In genomic region chr17:53664267-53664666, GRCm38 (mm10) we compare ENCODE assay signal across 17 mouse cellular contexts. TPM values are rescaled to one million over a fixed set of nuclear protein-coding genes. Genes with fewer than 3 reads are reported as not detected.
"Had no signal": no experiment of that assay in that cellular context is flagged by ENCODE, and none has a peak within 500 bp of the region (broad histone marks: within the 10 kb centered on the region; RNA-seq: fewer than 3 reads in every experiment).

No protein-coding gene starts in this region.

- H3K4me3 ChIP-seq: left cerebral cortex, adult 2 months; liver, embryonic 13.5 days; midbrain, embryonic 12.5 days; midbrain, embryonic 15.5 days; neural tube, embryonic 12.5 days; neural tube, embryonic 15.5 days had no signal

- H3K4me2 ChIP-seq: liver, embryonic 13.5 days; midbrain, embryonic 12.5 days; midbrain, embryonic 15.5 days; neural tube, embryonic 12.5 days; neural tube, embryonic 15.5 days had no signal

- H3K4me1 ChIP-seq: liver, embryonic 13.5 days; neural tube, embryonic 12.5 days; neural tube, embryonic 15.5 days had no signal

- DNase-seq: kidney, adult 9 months; kidney, postnatal 14 days; kidney, postnatal 4 days; layer of hippocampus, adult 9-11 months; layer of hippocampus, postnatal 36 days; liver, embryonic 13.5 days; lung, adult 2 months; thymus, adult 2 months; thymus, postnatal 14 days; thymus, postnatal 4 days had no signal

- ATAC-seq: midbrain, embryonic 15.5 days had no signal

- H3K27me3 ChIP-seq: liver, embryonic 13.5 days; midbrain, embryonic 12.5 days; midbrain, embryonic 15.5 days; neural tube, embryonic 12.5 days; neural tube, embryonic 15.5 days had no signal

- H3K9me3 ChIP-seq: liver, embryonic 13.5 days; midbrain, embryonic 12.5 days; midbrain, embryonic 15.5 days; neural tube, embryonic 12.5 days; neural tube, embryonic 15.5 days had no signal

- H3K9ac ChIP-seq: liver, embryonic 13.5 days; midbrain, embryonic 12.5 days; midbrain, embryonic 15.5 days; neural tube, embryonic 12.5 days; neural tube, embryonic 15.5 days had no signal

- H3K27ac ChIP-seq: left cerebral cortex, adult 2 months; liver, embryonic 13.5 days; macrophage; midbrain, embryonic 12.5 days; midbrain, embryonic 15.5 days; neural tube, embryonic 12.5 days; neural tube, embryonic 15.5 days had no signal

RNA-seq across cellular contexts. Expression of gene Sgo1, which starts 24.9 kb away (rescaled TPM):
- polyA plus RNA-seq: liver, adult 2 months had no signal
